Mouse (Mus musculus) kidney, adult 2 months (tissue): ENCODE data around the gene Lonp1.

Source experiments
- CTCF ChIP-seq: fragments of 200-500 bp; conservative IDR thresholded peaks from 2 replicates; pipeline ENCODE4 v1.5.1; 2011; ENCODE audit warnings: low read depth, mild to moderate bottlenecking, control low read depth, low read length, moderate library complexity, mixed read lengths; ENCODE audit not compliant: insufficient read depth, insufficient read length
- POLR2A ChIP-seq: fragments of 200-500 bp; IDR thresholded peaks from one replicate; pipeline ENCODE4 v1.6.1; 2011; ENCODE audit warnings: low read depth, low read length, control low read depth

- peak; percentile 63 for TF ChIP-seq POLR2A
- TF ChIP-seq CTCF = no peak
Measured at GRCm38 (mm10) chr17:56584257-56585130, 42.2 kb downstream of the Lonp1 start, which contains the start of the genes Safb2 and Safb.
